Mouse (Mus musculus): Measurements from ENCODE around the gene Dusp7. TPM values are rescaled to one million over a fixed set of nuclear protein-coding genes. Genes with fewer than 3 reads are reported as not detected.
A peak's percentile ranks its signal among the peaks of the same experiment; 100 is the strongest.

Dusp7 gene
- polyA plus RNA-seq, 1 experiment from 2014 or later, result 13.6 TPM

- no peak for DNase-seq (ENCODE audit: low read depth, low spot score)
- no peak for TF ChIP-seq CTCF (IDR thresholded peaks at IDR 0.05)
- in situ Hi-C loops (cut with MboI; ENCODE audit: low pct_unique_long_range_greater_than_20kb), result loop anchor here (5.0 kb wide), 1 partner anchor 103 kb away; the partner anchor contains the start of genes Parp3 and Rrp9
- ChIA-PET CTCF (interaction anchor here (1.5 kb wide), 1 partner anchor 10 kb away, joined by 3 read pairs; no protein-coding TSS in a partner anchor), POLR2A (interaction anchor here (0.6 kb wide), 1 partner anchor 15 kb away, joined by 3 read pairs; no protein-coding TSS in a partner anchor)
- no peak for ATAC-seq
- H3K27me3 ChIP-seq, result no peaks in the 10 kb centered on the region
Measured at GRCm38 (mm10) chr9:106373973-106374372, 5.5 kb downstream of the Dusp7 start.

DNA sequence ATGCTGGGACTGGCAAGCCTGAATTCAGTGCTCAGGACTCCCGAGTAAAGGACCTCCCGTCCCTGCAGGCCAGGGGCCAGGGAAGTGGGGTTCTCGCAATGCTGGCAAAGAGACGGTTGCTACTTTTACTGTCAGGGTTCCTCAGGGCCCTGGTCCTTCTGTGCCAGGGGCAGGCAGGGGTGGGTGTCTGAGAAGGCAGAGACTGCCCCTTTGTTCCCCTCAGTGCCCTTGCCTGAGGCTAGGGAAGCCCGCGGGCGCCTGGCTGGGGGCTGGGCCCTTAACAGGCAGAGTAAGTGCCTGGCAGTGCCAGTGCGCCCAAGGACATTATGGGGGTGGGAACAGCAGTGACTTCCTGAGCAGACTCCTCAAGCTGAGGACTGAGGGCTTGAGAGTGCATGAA, 8.8 kb downstream of the Dusp7 start:
- in situ Hi-C loops (cut with MboI; ENCODE audit: low pct_unique_long_range_greater_than_20kb), result loop anchor here (5.0 kb wide), 1 partner anchor 35 kb away; no protein-coding TSS in a partner anchor
- POLR2A ChIA-PET, result no interaction called here

GRCm38 (mm10) chr9:106378045-106378444, 9.6 kb downstream of the Dusp7 start:
- in situ Hi-C loops (cut with MboI; ENCODE audit: low pct_unique_long_range_greater_than_20kb), result loop anchor here (5.0 kb wide), 1 partner anchor 34 kb away; no protein-coding TSS in a partner anchor
- ATAC-seq, result peak; percentile 31
- POLR2A ChIA-PET, result interaction anchor here (0.8 kb wide), 1 partner anchor 9 kb away, joined by 3 read pairs; the partner anchor contains the start of gene Dusp7
- no peak for TF ChIP-seq CTCF (IDR thresholded peaks at IDR 0.05)
- no peaks in the 10 kb centered on the region for H3K27me3 ChIP-seq
- DNase-seq (ENCODE audit: low read depth, low spot score), result no peak
- CTCF ChIA-PET, result interaction anchor here (1.3 to 2.0 kb wide), 2 partner anchors 8 to 71 kb away, joined by 3 to 6 read pairs; no protein-coding TSS in a partner anchor

More for the DNA sequence above, 8.8 kb downstream of the Dusp7 start:
- H3K27me3 ChIP-seq, result no peaks in the 10 kb centered on the region
- no peak for DNase-seq (ENCODE audit: low read depth, low spot score)
- CTCF ChIA-PET, result interaction anchor here (1.3 to 2.0 kb wide), 2 partner anchors 9 to 70 kb away, joined by 3 to 6 read pairs; no protein-coding TSS in a partner anchor
- no peak for TF ChIP-seq CTCF (IDR thresholded peaks at IDR 0.05)
- ATAC-seq, result no peak

- DNase-seq (ENCODE audit: low read depth, low spot score) (no peak), ATAC-seq (no peak)
- POLR2A ChIA-PET, result interaction anchor here (0.9 kb wide), 1 partner anchor 10 kb away, joined by 3 read pairs; no protein-coding TSS in a partner anchor
- no peak for TF ChIP-seq CTCF (IDR thresholded peaks at IDR 0.05)
- H3K27me3 ChIP-seq, result no peaks in the 10 kb centered on the region
- CTCF ChIA-PET, result interaction anchor here (2.0 kb wide), 1 partner anchor 72 kb away, joined by 6 read pairs; no protein-coding TSS in a partner anchor
- in situ Hi-C loops (cut with MboI; ENCODE audit: low pct_unique_long_range_greater_than_20kb), result loop anchor here (5.0 kb wide), 1 partner anchor 34 kb away; no protein-coding TSS in a partner anchor
Measured at GRCm38 (mm10) chr9:106378753-106379152, 10.3 kb downstream of the Dusp7 start.

GRCm38 (mm10) chr9:106386181-106386864, 17.9 kb downstream of the Dusp7 start:
- POLR2A ChIA-PET, result interaction anchor here (0.7 to 1.9 kb wide), 2 partner anchors 16 to 23 kb away, joined by 5 to 7 read pairs; no protein-coding TSS in a partner anchor
- no peak for DNase-seq (ENCODE audit: low read depth, low spot score)

GRCm38 (mm10) chr9:106392828-106393527, 24.5 kb downstream of the Dusp7 start:
- in situ Hi-C loops (cut with MboI; ENCODE audit: low pct_unique_long_range_greater_than_20kb), result no loop called here
- ChIA-PET POLR2A (no interaction called here), CTCF (interaction anchor here (1.1 kb wide), 1 partner anchor 21 kb away, joined by 3 read pairs; no protein-coding TSS in a partner anchor)
- ATAC-seq (no peak), DNase-seq (ENCODE audit: low read depth, low spot score) (no peak)
- no peaks in the 10 kb centered on the region for H3K27me3 ChIP-seq
- TF ChIP-seq CTCF (IDR thresholded peaks at IDR 0.05), result no peak

More at GRCm38 (mm10) chr9:106386181-106386864, 17.9 kb downstream of the Dusp7 start:
- no peaks in the 10 kb centered on the region for H3K27me3 ChIP-seq
- in situ Hi-C loops (cut with MboI; ENCODE audit: low pct_unique_long_range_greater_than_20kb), result no loop called here
- peak; percentile 51 for ATAC-seq
- TF ChIP-seq CTCF (IDR thresholded peaks at IDR 0.05), result no peak
- CTCF ChIA-PET, result interaction anchor here (0.7 to 1.3 kb wide), 7 partner anchors 8 to 91 kb away, joined by 3 read pairs; partner anchors contain the start of gene Acy1

- H3K27me3 ChIP-seq, result no peaks in the 10 kb centered on the region
- TF ChIP-seq CTCF (IDR thresholded peaks at IDR 0.05), result no peak
- DNase-seq (ENCODE audit: low read depth, low spot score), result no peak
- ATAC-seq, result no peak
- ChIA-PET POLR2A (interaction anchor here (0.5 kb wide), 1 partner anchor 35 kb away, joined by 5 read pairs; the partner anchor contains the start of gene Rpl29), CTCF (interaction anchor here (0.8 to 1.1 kb wide), 2 partner anchors 8 to 21 kb away, joined by 3 read pairs; no protein-coding TSS in a partner anchor)
- in situ Hi-C loops (cut with MboI; ENCODE audit: low pct_unique_long_range_greater_than_20kb), result no loop called here
Measured at GRCm38 (mm10) chr9:106393548-106393947, 25.1 kb downstream of the Dusp7 start.

GRCm38 (mm10) chr9:106394649-106395602, 26.5 kb downstream of the Dusp7 start:
- DNase-seq (ENCODE audit: low read depth, low spot score), result no peak
- ATAC-seq, result peak; percentile 31
- in situ Hi-C loops (cut with MboI; ENCODE audit: low pct_unique_long_range_greater_than_20kb), result no loop called here
- POLR2A ChIA-PET, result no interaction called here
- no peak for TF ChIP-seq CTCF (IDR thresholded peaks at IDR 0.05)
- CTCF ChIA-PET, result interaction anchor here (0.8 kb wide), 1 partner anchor 9 kb away, joined by 3 read pairs; no protein-coding TSS in a partner anchor
- H3K27me3 ChIP-seq, result no peaks in the 10 kb centered on the region

- ChIA-PET CTCF (interaction anchor here (1.4 kb wide), 1 partner anchor 11 kb away, joined by 3 read pairs; no protein-coding TSS in a partner anchor), POLR2A (no interaction called here)
- no peak for DNase-seq (ENCODE audit: low read depth, low spot score)
- in situ Hi-C loops (cut with MboI; ENCODE audit: low pct_unique_long_range_greater_than_20kb), result no loop called here
- no peak for ATAC-seq
- TF ChIP-seq CTCF (IDR thresholded peaks at IDR 0.05), result no peak
- H3K27me3 ChIP-seq, result no peaks in the 10 kb centered on the region
Measured at GRCm38 (mm10) chr9:106397733-106398132, 29.3 kb downstream of the Dusp7 start.
